Mouse (Mus musculus) forebrain, embryonic 12.5 days (tissue): ENCODE results near the gene Gm281. TPM values are rescaled to one million over a fixed set of nuclear protein-coding genes. Genes with fewer than 3 reads are reported as not detected.
A peak's percentile ranks its signal among the peaks of the same experiment; 100 is the strongest.

ENCODE experiments used
- ATAC-seq: fragments of 200-750 bp; cut with Nextera tagmentation; 2 replicates; pipeline ENCODE4 v1.8.0; 2017; ENCODE audit warnings: moderate TSS enrichment; ENCODE audit not compliant: low FRiP score
- H3K27ac ChIP-seq: fragments of 300-500 bp; sonication (generic); 2 replicates; pipeline ENCODE4 v1.5.1; 2016; ENCODE audit warnings: mild to moderate bottlenecking
- H3K27me3 ChIP-seq: fragments of 300-500 bp; sonication (generic); 2 replicates; pipeline ENCODE4 v1.6.1; 2016; ENCODE audit warnings: mild to moderate bottlenecking
- H3K36me3 ChIP-seq: fragments of 300-500 bp; sonication (generic); replicated peaks from 2 replicates; pipeline ENCODE4 v1.6.1; 2016; ENCODE audit warnings: mild to moderate bottlenecking
- H3K4me1 ChIP-seq: fragments of 300-500 bp; sonication (generic); 2 replicates; pipeline ENCODE4 v1.6.1; 2016
- H3K4me2 ChIP-seq: fragments of 300-500 bp; sonication (generic); 2 replicates; pipeline ENCODE4 v1.6.1; 2016; ENCODE audit warnings: mild to moderate bottlenecking, moderate library complexity
- H3K4me3 ChIP-seq: fragments of 300-500 bp; sonication (generic); replicated peaks from 2 replicates; pipeline ENCODE4 v1.5.1; 2016; ENCODE audit warnings: mild to moderate bottlenecking
- H3K9ac ChIP-seq: fragments of 300-500 bp; sonication (generic); 2 replicates; pipeline ENCODE4 v1.6.1; 2016; ENCODE audit warnings: mild to moderate bottlenecking
- H3K9me3 ChIP-seq: fragments of 300-500 bp; sonication (generic); 2 replicates; pipeline ENCODE4 v1.6.1; 2016
- WGBS: fragments of 180-500 bp; shearing (Covaris S2); methylation state at CpG from one replicate; pipeline ENCODE4 v1.1.7; 2016; 5-methylcytosine and 5-hydroxymethylcytosine counted together
- microRNA-seq: library from miRNA; unstranded; fragments of <30 nt; microRNA quantifications from one replicate; pipeline ENCODE4, GENCODE M21; 2017
- polyA plus RNA-seq: library from polyadenylated mRNA; unstranded; fragments of >200 nt; fragmentation: Nextera tagmentation; extraction: Ambion mirVana; gene quantifications from 2 replicates; pipeline ENCODE4 v1.2.1, GENCODE M21; 2016

The Gm281 gene
- polyA plus RNA-seq, 1 experiment from 2014 or later: not detected

GRCm38 (mm10) chr14:13790446-13790845, 123.8 kb downstream of the Gm281 start:
- Histone ChIP-seq H3K27ac (no peak overlapping the region), H3K4me1 (no peaks in the 10 kb centered on the region), H3K9me3 (no peaks in the 10 kb centered on the region), H3K4me2 (no peak overlapping the region), H3K27me3 (no peaks in the 10 kb centered on the region; the same call in 1 of the 2 replicates), H3K36me3 (no peaks in the 10 kb centered on the region), H3K4me3 (no peak overlapping the region), H3K9ac (no peak overlapping the region)
- WGBS: 51% methylated on average over 1 of the region's 1 CpGs
- ATAC-seq: no peak

- 26% methylated on average over 1 of the region's 1 CpGs for WGBS
- Histone ChIP-seq H3K4me3 (no peak overlapping the region), H3K27me3 (no peaks in the 10 kb centered on the region; the same call in 1 of the 2 replicates), H3K9me3 (no peaks in the 10 kb centered on the region), H3K4me2 (no peak overlapping the region), H3K36me3 (no peaks in the 10 kb centered on the region), H3K27ac (no peak overlapping the region), H3K9ac (no peak overlapping the region), H3K4me1 (no peaks in the 10 kb centered on the region)
- ATAC-seq: no peak
Measured at GRCm38 (mm10) chr14:13790001-13790400, 124.3 kb downstream of the Gm281 start.

GRCm38 (mm10) chr14:13782970-13783369, 131.3 kb downstream of the Gm281 start:
- WGBS: 74% methylated on average over 4 of the region's 4 CpGs
- Histone ChIP-seq H3K27ac (no peak overlapping the region), H3K9me3 (no peaks in the 10 kb centered on the region), H3K4me1 (no peaks in the 10 kb centered on the region; the same call in 1 of the 2 replicates), H3K27me3 (no peaks in the 10 kb centered on the region), H3K9ac (no peak overlapping the region), H3K36me3 (no peaks in the 10 kb centered on the region), H3K4me2 (no peak overlapping the region), H3K4me3 (no peak overlapping the region)
- ATAC-seq: no peak

- no peak for ATAC-seq
- Histone ChIP-seq H3K4me1 (no peaks in the 10 kb centered on the region; the same call in 1 of the 2 replicates), H3K4me2 (no peak overlapping the region), H3K4me3 (no peak overlapping the region), H3K27me3 (no peaks in the 10 kb centered on the region), H3K9me3 (no peaks in the 10 kb centered on the region), H3K9ac (no peak overlapping the region), H3K27ac (no peak overlapping the region), H3K36me3 (no peaks in the 10 kb centered on the region)
- 60% methylated on average over 5 of the region's 6 CpGs for WGBS
Measured at GRCm38 (mm10) chr14:13778383-13778782, 135.9 kb downstream of the Gm281 start.

GRCm38 (mm10) chr14:13771163-13771562, 143.1 kb downstream of the Gm281 start:
- no peaks in the 10 kb centered on the region for H3K27me3 ChIP-seq
- H3K4me2 ChIP-seq: no peak overlapping the region
- no peak overlapping the region for H3K4me3 ChIP-seq
- peaks cover 15% of the 10 kb centered on the region for H3K4me1 ChIP-seq
- 65% methylated on average over 2 of the region's 2 CpGs for WGBS
- no peak overlapping the region for H3K9ac ChIP-seq
- no peak for ATAC-seq
- no peaks in the 10 kb centered on the region for H3K9me3 ChIP-seq
- H3K36me3 ChIP-seq: no peaks in the 10 kb centered on the region
- H3K27ac ChIP-seq: peak overlapping the region; percentile 68

GRCm38 (mm10) chr14:13770686-13771085, 143.6 kb downstream of the Gm281 start:
- peak; percentile 88 for ATAC-seq
- H3K27ac ChIP-seq: peak overlapping the region; percentile 68
- peaks cover 15% of the 10 kb centered on the region for H3K4me1 ChIP-seq
- no peaks in the 10 kb centered on the region for H3K9me3 ChIP-seq
- no peaks in the 10 kb centered on the region for H3K27me3 ChIP-seq
- no peak overlapping the region for H3K4me3 ChIP-seq
- WGBS: 6% methylated on average over 1 of the region's 1 CpGs
- 0 out of 2 replicates have a peak overlapping the region, but pooled peaks have one; percentile 10 for H3K4me2 ChIP-seq
- no peak overlapping the region for H3K9ac ChIP-seq
- H3K36me3 ChIP-seq: no peaks in the 10 kb centered on the region

Small RNA genes lying within 50 kb of the gene (microRNA-seq; reads per million reads assigned to microRNA genes)
- not detected for gene Gm27506

Other genes with a start within 250 kb of the Gm281 start
- not detected in 2 replicates for gene Sntn, start 243.6 kb downstream of the Gm281 start, polyA plus RNA-seq
- gene Atxn7, start 47.0 kb upstream of the Gm281 start, polyA plus RNA-seq: 6.9 and 11.1 TPM in 2 replicates
- gene Thoc7, start 47.4 kb upstream of the Gm281 start, polyA plus RNA-seq: 227 and 240 TPM in 2 replicates
- gene Psmd6, start 206.5 kb upstream of the Gm281 start, polyA plus RNA-seq: 292 TPM in 2 replicates